Mouse (Mus musculus) ZHBTc4 (cell line): Measurements from ENCODE around the gene Ica1.

Experiments
- DNase-seq: peaks from one replicate; pipeline ENCODE4 v3.0.0-alpha.2; 2011; ENCODE audit warnings: low read depth, low spot score

Ica1 gene

DNA sequence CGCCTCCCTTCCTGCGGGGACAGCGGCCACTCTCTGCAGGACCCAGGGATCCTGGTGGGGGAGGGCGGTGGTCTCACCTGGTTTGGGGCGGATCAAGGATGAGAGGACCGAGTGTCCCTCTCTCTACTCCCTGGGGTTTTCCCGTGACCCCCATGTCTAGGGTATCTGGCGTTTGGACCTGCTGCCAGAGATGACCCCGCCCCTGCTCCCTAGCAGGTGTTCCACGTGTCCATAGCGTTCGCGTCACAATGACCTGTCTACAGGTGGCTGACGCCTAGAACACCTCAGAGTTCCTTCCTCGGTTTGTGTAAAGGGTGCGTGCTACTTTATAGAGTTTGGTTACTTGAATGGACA, at the start of gene Ica1:
Gene Ica1, minus strand, starts transcription at position 193 of the 354 bp plus-strand sequence.
- DNase-seq = peak; percentile 55

DNA sequence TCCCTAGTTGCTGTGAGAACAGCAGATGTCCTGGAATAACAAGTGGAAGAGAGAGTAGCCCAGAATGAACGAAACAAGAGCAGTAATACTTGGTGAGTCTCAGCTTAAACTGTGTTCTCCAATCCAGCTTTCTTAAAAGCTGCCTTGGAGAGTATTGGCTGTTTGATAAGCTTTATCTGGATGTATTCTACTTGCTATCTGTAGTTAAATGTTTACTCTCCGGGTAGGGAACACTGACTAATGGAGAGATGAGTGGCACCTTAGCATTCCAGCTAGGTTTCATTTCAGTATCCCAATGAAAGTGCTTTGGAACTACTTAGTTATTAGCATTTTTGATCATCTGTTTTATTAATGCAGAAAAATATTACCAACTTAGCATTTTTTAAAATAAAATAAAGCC, 41.6 kb upstream of the Ica1 start:
- DNase-seq = no peak

DNA sequence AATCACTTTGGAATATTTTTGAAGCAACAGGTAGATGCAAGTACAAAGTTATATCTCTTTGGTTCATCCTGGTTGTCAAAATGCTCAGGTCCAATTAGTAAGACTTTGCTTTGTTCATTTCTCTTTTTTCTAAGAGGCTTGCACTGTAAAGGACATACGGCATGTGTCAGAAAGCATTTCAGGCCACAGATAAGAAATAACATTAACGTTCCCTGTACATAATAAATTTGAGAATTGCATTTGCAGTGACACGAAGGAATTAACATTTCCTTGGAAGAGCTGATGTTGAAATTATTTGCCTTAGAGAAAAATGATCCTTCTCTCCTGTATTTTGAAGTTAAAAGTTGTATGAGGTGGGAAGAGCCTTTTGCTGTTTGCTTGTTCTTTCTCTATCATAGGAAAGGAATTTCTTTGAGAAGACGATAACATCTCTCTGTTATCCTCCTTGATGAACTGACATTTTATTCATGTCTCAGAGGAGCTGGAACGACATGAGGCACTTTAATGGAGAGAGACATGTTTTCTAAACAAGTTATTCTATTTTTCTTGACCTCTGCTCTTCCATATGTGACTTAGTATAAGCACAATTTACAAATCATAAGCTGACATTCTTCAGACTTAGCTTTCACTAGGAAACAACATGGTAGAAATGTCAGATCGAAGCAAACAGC, 36.2 kb upstream of the Ica1 start:
- no peak for DNase-seq

DNA sequence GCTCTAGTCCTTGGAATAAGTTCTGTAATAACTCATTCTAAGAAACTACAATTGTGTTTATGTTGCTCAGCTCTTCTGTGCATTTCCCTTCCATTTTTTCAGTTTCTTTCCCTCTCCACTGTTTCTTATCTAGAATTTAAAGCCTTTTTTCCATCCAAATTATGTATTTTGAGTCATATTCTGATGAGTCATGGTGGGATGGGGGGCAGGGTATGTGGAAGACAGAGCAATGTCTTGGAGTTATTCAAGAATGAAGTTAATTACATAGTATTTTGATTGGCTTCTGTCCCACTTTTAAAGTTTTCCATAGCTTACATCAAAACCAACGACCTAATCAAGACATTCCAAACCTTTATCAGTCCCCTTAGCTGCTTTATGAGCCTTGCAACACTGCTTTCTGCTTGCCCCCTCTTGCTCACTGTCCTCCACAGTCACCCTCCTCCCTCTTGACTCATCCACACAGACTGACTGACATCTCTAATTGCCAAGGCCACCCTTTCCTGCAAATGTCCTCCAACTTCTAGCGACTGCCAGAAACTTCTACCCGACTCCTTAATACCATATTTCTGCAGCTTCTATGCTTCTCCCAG, 24.4 kb upstream of the Ica1 start:
- no peak for DNase-seq

DNA sequence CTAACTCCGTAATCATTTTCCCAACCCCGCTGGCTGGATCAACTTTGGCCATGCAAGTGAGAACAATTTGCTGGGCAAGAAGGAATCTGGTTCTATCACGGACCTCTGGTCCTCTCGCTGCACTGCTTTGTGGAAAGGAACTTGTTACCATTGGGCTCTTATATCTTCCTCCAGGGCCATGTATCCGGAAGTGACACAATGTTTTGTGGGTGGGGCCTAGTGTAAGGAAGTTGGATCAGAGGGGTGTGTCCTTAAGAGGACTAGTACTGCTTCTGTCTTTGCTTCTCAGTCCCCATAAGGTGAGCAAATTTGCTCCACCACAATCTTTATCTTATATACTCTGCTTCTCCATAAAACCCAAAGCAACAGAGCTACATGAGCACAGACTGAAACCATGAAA, 14.1 kb upstream of the Ica1 start:
- DNase-seq = peak; percentile 30

DNA sequence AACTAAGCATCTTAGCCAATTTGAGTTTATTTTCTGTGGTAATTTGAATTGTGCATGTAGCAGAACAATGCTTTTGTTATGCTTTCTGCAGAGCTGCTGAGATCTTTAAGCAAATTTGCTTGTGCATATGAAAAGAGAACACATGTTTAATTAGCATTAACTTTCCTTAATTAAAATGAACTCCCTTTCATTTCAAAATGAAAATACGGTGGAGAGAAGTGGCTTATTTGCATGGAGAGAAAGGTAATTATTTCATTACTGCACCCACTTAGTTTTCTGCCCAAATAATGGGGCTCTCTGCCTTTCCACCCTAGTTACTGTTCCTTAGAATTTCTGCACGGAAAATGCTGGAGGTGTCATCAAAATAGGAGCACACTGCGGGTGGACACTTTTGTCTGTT, 13.5 kb upstream of the Ica1 start:
- DNase-seq = no peak

DNA sequence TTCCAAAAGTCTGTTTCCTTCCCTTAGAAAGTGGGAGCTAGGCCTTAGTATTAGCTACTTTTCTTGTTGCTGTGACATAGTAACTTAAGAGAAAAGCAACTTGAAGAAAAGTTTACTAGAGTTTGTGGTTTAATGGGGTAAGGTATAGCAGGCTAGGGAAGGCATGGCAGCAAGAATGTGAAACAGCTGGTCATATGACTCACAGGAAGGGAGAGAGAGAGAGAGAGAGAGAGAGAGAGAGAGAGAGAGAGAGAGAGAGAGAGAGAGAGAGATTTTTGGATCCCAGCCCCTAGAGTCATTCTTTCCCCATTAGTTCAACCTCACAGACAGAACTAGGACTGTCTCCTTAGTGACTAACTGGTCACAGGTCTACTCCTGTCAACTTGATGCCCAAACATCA, 2.3 kb upstream of the Ica1 start:
- no peak for DNase-seq

DNA sequence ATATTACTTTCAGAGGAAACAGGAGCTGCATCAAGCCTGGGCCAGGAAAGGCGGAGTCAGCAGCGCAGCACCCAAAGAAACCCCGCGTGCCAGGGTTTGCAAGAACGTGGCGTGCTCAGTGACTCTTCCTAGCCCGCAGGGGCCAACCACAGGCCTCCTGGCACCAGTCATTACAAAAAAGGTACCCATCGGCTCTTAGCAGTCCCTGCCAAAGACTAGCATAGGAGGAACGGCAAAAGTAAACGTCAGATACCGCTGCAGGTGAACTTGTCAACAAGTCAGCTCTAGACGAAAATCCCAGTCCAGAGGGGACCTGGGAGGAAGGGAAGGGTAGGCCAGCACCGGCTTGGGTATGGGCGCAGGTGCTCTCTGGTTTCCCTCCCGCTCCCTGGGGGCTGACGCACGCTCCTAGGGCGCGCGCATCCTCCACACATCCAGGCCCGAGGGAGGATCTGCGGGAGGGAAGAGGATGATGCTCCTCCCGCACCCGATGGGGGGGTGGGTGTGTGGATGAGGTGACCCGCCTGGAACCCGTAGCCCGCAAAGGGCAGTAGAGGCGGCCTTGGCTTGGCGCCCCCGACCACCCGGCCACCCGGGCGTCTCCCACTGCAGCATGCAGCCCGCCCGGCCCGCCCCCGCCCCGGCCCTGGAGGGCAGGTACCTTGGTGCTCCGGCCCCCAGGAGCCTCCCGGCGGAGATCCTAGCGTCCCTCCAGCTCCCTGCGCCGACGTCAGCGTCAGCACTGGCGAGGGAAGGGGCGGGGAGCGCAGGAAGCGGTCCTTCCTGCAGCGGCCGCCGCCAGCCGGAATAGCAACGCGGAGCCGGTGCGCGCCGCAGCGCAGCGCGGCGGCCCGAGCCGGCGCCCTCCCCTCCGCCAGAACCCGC, 635 bp downstream of the Ica1 start:
- DNase-seq = peak; percentile 85

DNA sequence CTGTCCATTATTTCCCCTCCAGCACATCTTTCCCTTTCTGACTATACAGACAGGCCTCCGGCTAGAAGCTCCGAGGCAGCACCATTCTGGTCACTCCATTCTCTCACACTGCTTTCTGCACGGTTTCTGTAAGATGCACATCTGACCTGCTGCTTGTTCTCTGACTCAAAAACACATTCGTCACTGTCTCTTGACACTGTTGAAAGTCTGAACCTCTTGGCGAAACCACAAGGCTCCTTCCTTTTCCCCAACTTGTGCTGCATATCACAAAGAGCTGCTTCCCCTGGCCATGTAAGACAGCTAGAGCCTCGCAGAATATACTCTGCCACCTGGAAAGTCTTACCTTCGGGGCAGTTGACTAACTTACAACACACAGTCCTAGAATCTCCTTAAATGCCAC, 6.7 kb downstream of the Ica1 start:
- DNase-seq = no peak

DNA sequence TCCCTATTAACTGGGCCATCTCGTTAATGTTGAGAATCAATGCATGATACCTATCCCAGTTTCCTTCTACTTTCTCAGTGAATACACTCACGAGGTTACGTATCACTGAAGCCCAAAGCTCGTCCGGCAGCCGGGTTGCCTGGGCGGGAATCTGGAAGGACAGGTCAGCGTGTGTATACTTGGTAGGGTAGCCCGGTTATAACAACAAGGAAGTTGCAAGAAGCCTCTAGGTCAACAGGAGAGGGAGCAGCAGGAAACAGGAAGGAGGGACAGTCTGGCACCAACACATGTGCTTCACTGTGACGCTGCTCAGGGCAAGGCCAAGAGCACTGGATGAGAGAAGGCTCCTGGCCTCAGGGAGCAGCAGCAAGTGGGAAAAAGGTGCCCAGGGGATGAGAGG, 7.9 kb downstream of the Ica1 start:
- peak; percentile 30 for DNase-seq

DNA sequence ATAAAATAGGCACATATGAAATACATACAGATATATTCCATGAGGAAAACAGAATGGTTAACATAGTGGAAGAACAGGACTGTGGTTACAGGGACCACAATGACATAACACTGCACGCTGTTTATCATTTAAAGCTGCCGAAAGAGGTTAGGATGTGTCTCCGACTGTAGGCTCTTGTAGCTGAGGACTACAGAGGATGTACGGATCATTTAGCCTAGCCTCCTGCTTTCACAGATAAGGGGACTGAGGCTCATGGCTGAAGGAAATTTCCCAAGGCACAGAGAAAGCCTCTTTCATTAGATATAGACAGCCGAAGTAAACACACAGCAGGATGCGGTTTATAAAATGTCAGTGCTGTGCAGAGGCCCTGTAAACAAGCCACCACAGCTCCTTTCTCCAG, 8.5 kb downstream of the Ica1 start:
- no peak for DNase-seq

DNA sequence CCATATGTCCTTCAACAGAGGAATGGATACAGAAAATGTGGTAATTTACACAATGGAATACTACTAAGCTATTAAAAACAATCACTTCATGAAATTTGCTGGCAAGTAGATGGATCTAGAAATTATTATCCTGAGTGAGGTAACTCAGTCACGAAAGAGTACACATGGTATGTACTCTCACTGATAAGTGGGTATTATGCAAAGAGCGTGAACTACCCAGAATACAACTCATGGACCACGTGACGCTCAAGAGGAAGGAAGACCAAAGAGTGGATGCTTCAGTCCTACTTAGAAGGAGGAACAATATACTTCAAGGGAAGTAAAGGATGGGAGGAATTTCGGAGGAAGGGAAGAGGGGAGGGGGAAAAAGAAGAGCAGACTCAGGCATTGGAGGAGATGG, 11.6 kb downstream of the Ica1 start:
- no peak for DNase-seq

DNA sequence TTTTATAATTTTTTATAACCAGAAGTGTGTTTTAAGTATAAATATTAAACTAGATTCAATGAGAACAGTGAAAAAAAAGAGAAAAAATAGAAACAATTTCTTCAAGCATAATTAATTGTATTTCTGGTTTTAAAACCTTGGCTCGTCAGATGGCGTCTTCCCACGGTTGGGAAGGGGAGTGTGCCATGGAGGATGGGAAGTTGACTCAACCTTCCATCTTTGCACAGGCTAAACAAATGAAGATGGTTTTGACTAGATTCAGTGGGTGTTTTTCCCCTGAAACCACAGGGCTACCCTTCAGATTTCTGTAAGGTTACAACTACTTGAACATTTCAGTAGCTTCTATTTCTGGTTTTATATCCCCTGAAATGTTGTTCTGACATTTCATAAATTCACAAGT, 12.5 kb downstream of the Ica1 start:
- no peak for DNase-seq

DNA sequence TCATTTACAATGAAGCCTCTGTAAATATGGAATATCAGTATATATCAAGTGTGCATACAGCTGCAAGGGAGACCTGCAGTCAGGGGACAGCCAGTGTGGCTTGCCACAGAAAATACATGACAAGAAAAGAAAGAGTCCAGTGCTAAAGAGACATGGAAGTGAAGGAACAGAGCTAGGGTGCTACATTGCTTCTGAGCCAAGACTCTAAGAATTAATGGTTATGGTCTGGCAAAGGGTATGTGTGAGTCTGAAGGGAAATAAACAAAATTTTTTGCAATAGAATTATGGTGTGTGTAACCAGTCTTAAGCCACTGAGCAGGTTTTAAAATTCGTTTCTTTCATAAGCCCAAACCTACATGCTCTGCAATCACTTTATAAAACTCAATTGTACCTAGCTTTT, 13.2 kb downstream of the Ica1 start:
- no peak for DNase-seq

DNA sequence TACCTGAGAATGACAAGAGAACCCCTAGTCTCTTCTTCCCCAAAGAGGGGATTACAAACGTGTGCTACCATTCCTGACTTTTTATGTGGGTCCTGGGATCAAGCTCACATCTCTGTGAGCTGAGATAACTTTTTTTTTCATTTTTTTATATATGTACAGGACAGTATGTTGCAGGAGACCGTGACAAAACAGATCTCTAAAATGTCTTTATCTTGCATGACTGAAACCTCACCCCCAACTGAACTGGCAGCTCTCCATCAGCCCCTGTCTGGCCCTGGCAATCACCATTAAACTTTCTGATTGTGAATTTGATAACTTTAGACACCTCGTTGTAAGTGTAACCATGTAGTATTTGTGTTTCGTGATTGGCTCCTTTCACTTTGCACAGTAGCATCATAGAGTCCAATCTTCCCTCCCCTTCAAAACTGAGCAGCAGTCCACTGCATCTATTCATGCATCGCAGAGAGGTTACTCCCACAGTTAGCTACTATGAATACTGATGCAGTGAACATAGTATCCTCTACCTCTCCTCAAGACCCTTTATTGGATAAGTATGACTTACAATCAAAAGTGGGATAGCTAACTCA, 17.5 kb downstream of the Ica1 start:
- no peak for DNase-seq

DNA sequence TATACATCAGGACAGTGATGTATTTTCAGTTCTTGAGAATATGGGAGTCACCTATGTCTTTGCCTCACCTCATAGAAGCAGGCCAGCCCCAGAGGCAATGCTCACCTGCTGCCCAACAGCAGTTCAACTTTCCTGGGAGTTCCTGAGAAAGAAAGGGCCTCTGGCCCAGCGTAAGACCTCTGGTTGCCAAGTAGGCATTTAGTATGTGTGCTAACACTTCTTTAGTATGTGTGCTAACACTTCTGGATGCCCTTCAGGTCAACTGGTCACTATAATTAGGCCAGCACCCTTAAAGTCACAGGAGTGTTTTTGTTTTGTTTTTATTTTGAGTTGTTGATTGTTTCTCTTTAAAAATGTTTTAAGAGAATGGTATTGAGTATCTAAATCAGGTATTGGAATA, 18.4 kb downstream of the Ica1 start:
- no peak for DNase-seq

DNA sequence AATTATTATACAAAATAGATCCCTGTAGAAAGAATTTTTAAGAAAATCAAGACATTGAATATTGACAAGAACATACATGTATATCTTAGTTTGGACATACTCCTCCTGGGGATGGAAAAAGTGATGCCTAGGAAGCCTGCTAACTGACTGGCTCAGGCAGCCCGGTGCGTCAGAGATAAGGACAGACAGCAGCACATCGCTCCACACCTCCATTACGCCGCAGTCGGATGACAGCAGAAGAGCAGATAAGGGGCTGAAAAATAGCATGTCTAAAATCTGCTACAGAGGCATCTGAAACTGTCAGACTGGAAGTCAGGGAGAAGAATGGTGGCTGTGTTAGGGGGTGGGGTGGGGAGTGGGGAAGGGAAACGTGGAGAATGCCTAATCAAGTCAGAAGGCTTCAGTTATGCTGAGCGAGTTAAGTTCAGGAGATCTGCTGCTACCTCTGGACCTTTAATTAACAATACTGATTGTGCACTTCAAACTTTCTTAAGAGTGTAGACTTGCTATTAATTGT, 22.5 kb downstream of the Ica1 start:
- no peak for DNase-seq

DNA sequence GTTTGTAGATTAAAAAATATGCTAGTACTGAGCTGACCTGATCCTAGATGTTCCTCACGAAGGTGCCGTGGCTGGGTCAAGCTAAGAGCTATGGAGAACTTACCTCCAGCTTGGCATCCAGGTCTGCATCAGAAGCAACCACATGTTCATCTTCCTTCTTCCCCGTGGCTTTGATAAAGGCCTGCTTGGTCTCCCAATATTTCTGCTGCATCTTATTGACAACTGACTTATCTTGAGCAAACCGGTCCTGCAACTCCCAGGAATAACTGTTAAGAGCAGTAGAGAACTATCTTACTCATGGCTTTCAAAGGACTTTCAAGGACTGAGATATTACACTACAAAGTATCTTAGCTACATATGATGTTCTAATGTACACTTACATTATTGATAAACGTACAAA, 23.8 kb downstream of the Ica1 start:
- no peak for DNase-seq

DNA sequence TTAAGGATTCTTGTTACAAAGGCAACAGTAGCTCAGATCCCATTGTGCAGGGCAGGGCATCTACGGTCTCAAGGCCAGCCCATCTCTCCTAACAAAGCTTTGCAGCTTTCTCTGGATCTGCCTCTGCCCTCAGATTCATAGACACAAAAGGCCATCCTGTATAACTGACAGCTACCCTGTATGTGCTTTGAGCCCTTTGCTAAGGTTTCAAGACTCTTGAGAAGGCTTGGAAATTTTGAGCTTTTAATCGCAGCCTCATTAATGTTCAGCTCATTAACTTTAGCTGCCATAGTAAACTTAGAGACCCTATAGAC, 24.6 kb downstream of the Ica1 start:
- DNase-seq = no peak

DNA sequence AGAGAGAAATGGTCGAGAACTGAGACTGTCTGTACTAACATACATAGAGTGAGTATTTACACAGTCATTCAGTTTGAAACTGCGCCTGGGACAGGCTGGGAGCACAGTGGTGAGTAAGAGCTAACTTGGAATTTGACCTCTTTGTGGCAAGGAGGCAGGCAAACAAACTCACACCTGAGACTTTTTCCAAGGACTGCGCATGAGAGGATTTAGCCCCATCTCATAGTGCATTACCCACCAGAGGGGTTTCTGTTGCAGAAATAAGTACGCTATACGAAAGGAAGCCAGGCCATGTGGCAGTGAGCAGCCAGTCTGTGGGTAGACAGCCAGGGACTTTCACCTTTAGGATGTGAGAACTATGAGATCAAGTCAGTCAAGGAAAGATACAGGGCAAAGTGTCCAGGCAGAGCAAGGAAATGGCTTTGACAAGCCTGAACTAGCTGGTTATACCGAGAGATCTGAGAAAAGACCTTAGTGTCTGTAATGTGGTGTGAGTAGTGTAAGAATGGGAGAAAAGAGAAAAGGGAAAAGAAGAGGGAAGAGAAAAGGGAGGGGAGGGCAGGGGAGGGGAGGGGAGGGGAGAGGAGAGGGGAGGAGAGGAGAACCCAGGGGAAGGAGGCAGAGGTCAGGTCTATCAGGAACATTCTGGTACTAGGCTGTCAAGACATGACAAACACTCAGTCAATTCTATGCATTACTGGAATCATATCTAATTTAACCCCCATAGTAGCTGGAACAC, 25.1 kb downstream of the Ica1 start:
- no peak for DNase-seq

DNA sequence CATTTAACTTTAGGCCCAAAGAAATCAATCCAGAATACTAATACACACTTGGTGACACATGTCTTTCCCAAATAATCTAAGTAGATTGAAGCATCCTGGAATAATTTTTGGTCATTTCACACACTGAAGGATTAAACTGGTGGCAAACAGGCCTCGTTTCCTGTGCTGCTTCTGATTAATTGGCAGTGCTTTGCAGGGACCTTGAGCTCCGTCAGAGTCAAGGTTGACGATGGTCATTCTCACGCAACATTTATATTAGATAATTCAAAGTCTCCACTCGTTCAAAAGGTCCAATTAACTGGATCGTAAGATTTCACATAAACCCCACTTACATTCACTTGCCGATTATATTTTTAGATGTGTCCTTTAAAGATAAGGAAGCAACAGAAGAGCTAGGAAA, 33.4 kb downstream of the Ica1 start:
- no peak for DNase-seq

DNA sequence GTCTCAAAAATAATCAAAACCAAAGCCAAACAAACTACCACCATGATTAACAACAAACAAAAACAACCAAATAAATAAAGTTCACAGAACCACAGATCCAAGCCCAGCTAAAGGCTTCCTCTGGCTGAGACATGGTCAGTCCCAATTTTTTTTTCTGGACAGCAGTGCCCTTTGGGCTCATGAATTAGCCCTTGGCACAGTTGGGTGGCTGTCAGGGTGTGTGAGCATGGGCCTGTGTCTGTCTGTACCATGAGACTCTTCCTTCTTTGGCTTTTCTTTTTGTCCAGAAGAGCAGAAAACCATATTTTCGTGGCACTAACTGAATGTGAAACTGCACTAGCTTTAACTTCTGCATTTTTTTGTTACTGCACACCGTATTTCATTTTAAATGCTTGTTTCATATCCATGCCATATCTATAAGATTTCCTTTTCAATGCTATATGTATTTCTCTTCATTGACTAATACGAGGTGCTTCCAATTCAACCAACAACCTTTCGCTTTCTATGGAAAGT, 34.0 kb downstream of the Ica1 start:
- no peak for DNase-seq
